In genomic region chr11:114851608-114852310, GRCm38 (mm10) we compare ENCODE assay signal across 8 mouse cellular contexts. TPM values are rescaled to one million over a fixed set of nuclear protein-coding genes. Genes with fewer than 3 reads are reported as not detected.
DNase-seq lines count a peak whose midpoint lies in the region; ATAC-seq and TF ChIP-seq lines count a peak whose summit lies in the region.

No protein-coding gene starts in this region.

- H3K36me3 ChIP-seq in spleen, adult 2 months (ENCODE audit: control insufficient read depth, insufficient read depth, low read length), result no peaks in the 10 kb centered on the region
- no peaks in the 10 kb centered on the region for H3K36me3 ChIP-seq in embryonic facial prominence, embryonic 12.5 days
- no peaks in the 10 kb centered on the region for H3K36me3 ChIP-seq in neural tube, embryonic 13.5 days

- DNase-seq in spleen, adult 2 months (ENCODE audit: low read depth in 1 of 2, low spot score in 2 of 2), result no peak
- DNase-seq in spleen, postnatal 36 days (ENCODE audit: low spot score in 2 of 2), result no peak
- DNase-seq in heart, adult 9 months (ENCODE audit: low spot score in 2 of 2), result peak; percentile 51 to 57
- DNase-seq in kidney, adult 8-10 months, result peak; percentile 86 to 91
- peak; percentile 67 to 80 for DNase-seq in lung, adult 18-20 months
- DNase-seq in c-Kit-positive CD71-positive TER-119-positive erythroid progenitor cells, embryonic 14.5 days (ENCODE audit: low spot score), result no peak

- TF ChIP-seq POLR2A in spleen, adult 2 months (IDR thresholded peaks at IDR 0.05; ENCODE audit: low read depth, low read length), result no peak

- 1% methylated on average over 65 of the region's 65 CpGs for WGBS in spleen, adult 2 months
- WGBS in embryonic facial prominence, embryonic 12.5 days, result under 1% methylated on average over 65 of the region's 65 CpGs
- under 1% methylated on average over 52 of the region's 65 CpGs for WGBS in neural tube, embryonic 13.5 days

- peaks cover 10% of the 10 kb centered on the region; the same call in 1 of the 2 replicates for H3K4me1 ChIP-seq in spleen, adult 2 months (ENCODE audit: control insufficient read depth, insufficient read depth, insufficient read length)
- peaks cover 33% of the 10 kb centered on the region for H3K4me1 ChIP-seq in embryonic facial prominence, embryonic 12.5 days
- peaks cover 34% of the 10 kb centered on the region for H3K4me1 ChIP-seq in neural tube, embryonic 13.5 days (replicated peaks)

- H3K4me2 ChIP-seq in embryonic facial prominence, embryonic 12.5 days (replicated peaks), result peak overlapping the region; percentile 96
- H3K4me2 ChIP-seq in neural tube, embryonic 13.5 days, result peak overlapping the region; percentile 98

- H3K27me3 ChIP-seq in spleen, adult 2 months (ENCODE audit: control insufficient read depth, insufficient read depth, low read length), result peaks cover 7% of the 10 kb centered on the region
- H3K27me3 ChIP-seq in embryonic facial prominence, embryonic 12.5 days, result no peaks in the 10 kb centered on the region
- peaks cover 66% of the 10 kb centered on the region for H3K27me3 ChIP-seq in neural tube, embryonic 13.5 days

- H3K27ac ChIP-seq in spleen, adult 2 months (ENCODE audit: insufficient read depth, low read length), result peak overlapping the region; percentile 36; the same call in 1 of the 2 replicates
- H3K27ac ChIP-seq in embryonic facial prominence, embryonic 12.5 days, result peak overlapping the region; percentile 96
- H3K27ac ChIP-seq in neural tube, embryonic 13.5 days (replicated peaks), result peak overlapping the region; percentile 62

- H3K4me3 ChIP-seq in spleen, adult 2 months (ENCODE audit: extremely low read depth, insufficient read depth, insufficient read length), result peak overlapping the region; percentile 47
- H3K4me3 ChIP-seq in embryonic facial prominence, embryonic 12.5 days, result peak overlapping the region; percentile 89
- peak overlapping the region; percentile 59 for H3K4me3 ChIP-seq in neural tube, embryonic 13.5 days

- ATAC-seq in embryonic facial prominence, embryonic 12.5 days (ENCODE audit: insufficient number of reproducible peaks, insufficient read depth, low FRiP score, low TSS enrichment), result peak; percentile 58
- peak; percentile 75 for ATAC-seq in neural tube, embryonic 13.5 days (ENCODE audit: low read depth)

- no peaks in the 10 kb centered on the region for H3K9me3 ChIP-seq in embryonic facial prominence, embryonic 12.5 days
- no peaks in the 10 kb centered on the region for H3K9me3 ChIP-seq in neural tube, embryonic 13.5 days

- peak overlapping the region; percentile 94 for H3K9ac ChIP-seq in embryonic facial prominence, embryonic 12.5 days
- peak overlapping the region; percentile 72 for H3K9ac ChIP-seq in neural tube, embryonic 13.5 days

- no peak for TF ChIP-seq CTCF in spleen, adult 2 months (IDR thresholded peaks at IDR 0.05; ENCODE audit: extremely low read depth, insufficient read depth, insufficient read length, insufficient replicate concordance)

RNA-seq across cellular contexts. Expression of gene Gprc5c, which starts 0.8 kb away (rescaled TPM):
- 9.3 and 9.5 TPM in 2 replicates for polyA plus RNA-seq in spleen, adult 2 months (2012; rRNA removed)
- 55.7 and 56.3 TPM in 2 replicates for polyA plus RNA-seq in embryonic facial prominence, embryonic 12.5 days (2016; fragmentation: Nextera tagmentation; extraction: Ambion mirVana)
- 14.2 and 15.6 TPM in 2 replicates for polyA plus RNA-seq in neural tube, embryonic 13.5 days (2015; fragmentation: Nextera tagmentation; extraction: Ambion mirVana)

RNA-seq across cellular contexts. Expression of gene Cd300a, which starts 38.1 kb away (rescaled TPM):
- polyA plus RNA-seq in spleen, adult 2 months (2012; rRNA removed), result 11.6 and 12.5 TPM in 2 replicates
- 0.87 and 1.5 TPM in 2 replicates for polyA plus RNA-seq in embryonic facial prominence, embryonic 12.5 days (2016; fragmentation: Nextera tagmentation; extraction: Ambion mirVana)
- polyA plus RNA-seq in neural tube, embryonic 13.5 days (2015; fragmentation: Nextera tagmentation; extraction: Ambion mirVana), result 1.2 and 2.8 TPM in 2 replicates

RNA-seq across cellular contexts. Expression of gene Gpr142, which starts 53.0 kb away (rescaled TPM):
- not detected in 2 replicates for polyA plus RNA-seq in spleen, adult 2 months (2012; rRNA removed)
- polyA plus RNA-seq in embryonic facial prominence, embryonic 12.5 days (2016; fragmentation: Nextera tagmentation; extraction: Ambion mirVana), result not detected in 2 replicates
- polyA plus RNA-seq in neural tube, embryonic 13.5 days (2015; fragmentation: Nextera tagmentation; extraction: Ambion mirVana), result not detected in 2 replicates

RNA-seq across cellular contexts. Expression of gene Btbd17, which starts 56.0 kb away (rescaled TPM):
- polyA plus RNA-seq in spleen, adult 2 months (2012; rRNA removed), result 0.14 and 0.18 TPM in 2 replicates
- polyA plus RNA-seq in embryonic facial prominence, embryonic 12.5 days (2016; fragmentation: Nextera tagmentation; extraction: Ambion mirVana), result 7.6 and 8.7 TPM in 2 replicates
- 19.4 and 22.7 TPM in 2 replicates for polyA plus RNA-seq in neural tube, embryonic 13.5 days (2015; fragmentation: Nextera tagmentation; extraction: Ambion mirVana)

Comparison
In these comparisons a context has a peak if more than half of its experiments do, and no peak if none do; other contexts are left out.
1. DNase-seq: peak in heart, adult 9 months (2 of 2), kidney, adult 8-10 months (2 of 2) and lung, adult 18-20 months (2 of 2); none in spleen, adult 2 months (0 of 2), spleen, postnatal 36 days (0 of 2) and c-Kit-positive CD71-positive TER-119-positive erythroid progenitor cells, embryonic 14.5 days (single experiment).
2. H3K27ac ChIP-seq: peak in every context shown above with its lines; median percentile 96 in embryonic facial prominence, embryonic 12.5 days; 62 in neural tube, embryonic 13.5 days; 36 in spleen, adult 2 months.
3. Peak in every context shown above with its lines, with median percentiles within 50 percentile points of each other: H3K4me3 ChIP-seq.